Mouse (Mus musculus) lung, embryonic 14.5 days (tissue): ENCODE measurements around the gene Fgfr2. TPM values are rescaled to one million over a fixed set of nuclear protein-coding genes. Genes with fewer than 3 reads are reported as not detected.
A peak's percentile ranks its signal among the peaks of the same experiment; 100 is the strongest.

Experiments
- ATAC-seq: fragments of 200-750 bp; cut with Nextera tagmentation; 2 replicates; pipeline ENCODE4 v1.8.0; 2017; ENCODE audit warnings: mild to moderate bottlenecking, moderate TSS enrichment, moderate library complexity; ENCODE audit not compliant: insufficient read depth
- DNase-seq: peaks from one replicate; pipeline ENCODE4 v3.0.0-alpha.2; 2015
- H3K27ac ChIP-seq: fragments of 300-500 bp; sonication (generic); 2 replicates; pipeline ENCODE4 v1.5.1; 2014; ENCODE audit warnings: low read depth, mild to moderate bottlenecking, moderate library complexity
- H3K27me3 ChIP-seq: fragments of 300-500 bp; sonication (generic); 2 replicates; pipeline ENCODE4 v1.6.1; 2014; ENCODE audit warnings: low read length, control low read depth; ENCODE audit not compliant: insufficient read depth
- H3K36me3 ChIP-seq: fragments of 300-500 bp; sonication (generic); 2 replicates; pipeline ENCODE4 v1.6.1; 2014; ENCODE audit warnings: control low read depth; ENCODE audit not compliant: insufficient read depth
- H3K4me1 ChIP-seq: fragments of 300-500 bp; sonication (generic); 2 replicates; pipeline ENCODE4 v1.6.1; 2014; ENCODE audit warnings: antibody characterized with exemption, control low read depth; ENCODE audit not compliant: insufficient read depth
- H3K4me2 ChIP-seq: fragments of 300-500 bp; sonication (generic); 2 replicates; pipeline ENCODE4 v1.6.1; 2014; ENCODE audit warnings: mild to moderate bottlenecking
- H3K4me3 ChIP-seq: fragments of 300-500 bp; sonication (generic); 2 replicates; pipeline ENCODE4 v1.5.1; 2014; ENCODE audit warnings: low read depth, low read length
- H3K9ac ChIP-seq: fragments of 300-500 bp; sonication (generic); 2 replicates; pipeline ENCODE4 v1.6.1; 2014
- H3K9me3 ChIP-seq: fragments of 300-500 bp; sonication (generic); 2 replicates; pipeline ENCODE4 v1.6.1; 2016; ENCODE audit warnings: low read depth, low read length, control low read depth
- CTCF ChIP-seq: IDR thresholded peaks from 2 replicates; pipeline ENCODE4 v1.5.1; 2016; ENCODE audit warnings: antibody characterized with exemption, low read depth
- WGBS: fragments of 180-500 bp; shearing (Covaris S2); extraction: QIAGEN DNeasy Blood & Tissue Kit; methylation state at CpG from one replicate; pipeline ENCODE4 v1.1.7; 2014; 5-methylcytosine and 5-hydroxymethylcytosine counted together
- polyA plus RNA-seq: library from polyadenylated mRNA; unstranded; fragments of >200 nt; fragmentation: Nextera tagmentation; extraction: Ambion mirVana; gene quantifications from 2 replicates; pipeline ENCODE4 v1.2.1, GENCODE M21; 2014

The Fgfr2 gene
- polyA plus RNA-seq, 1 experiment from 2014 or later = 179 TPM

DNA sequence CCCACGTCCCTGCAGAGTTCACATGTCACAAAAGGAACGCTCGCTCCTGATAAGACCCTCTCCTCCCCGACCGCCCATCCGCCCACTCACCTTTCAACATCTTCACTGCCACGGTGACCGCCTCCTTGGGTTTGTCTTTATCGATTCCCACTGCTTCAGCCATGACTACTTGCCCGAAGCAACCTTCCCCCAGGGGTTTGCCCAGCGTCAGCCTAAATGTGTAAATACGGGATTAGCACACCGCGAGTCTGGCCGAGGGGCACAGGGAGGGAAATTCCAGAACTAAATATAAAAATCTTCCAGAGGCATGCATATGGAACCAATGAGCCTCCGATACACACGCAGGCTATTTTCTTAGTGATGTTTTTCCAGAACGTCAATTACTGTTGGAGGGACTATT lies 2940.6 kb downstream of the Fgfr2 start:
- ATAC-seq (no peak), DNase-seq (no peak)
- Histone ChIP-seq H3K4me2 (peak overlapping the region; percentile 16; the same call in 1 of the 2 replicates), H3K4me3 (no peak overlapping the region), H3K36me3 (peaks cover 90% of the 10 kb centered on the region), H3K9ac (no peak overlapping the region), H3K9me3 (no peaks in the 10 kb centered on the region), H3K4me1 (no peaks in the 10 kb centered on the region), H3K27me3 (no peaks in the 10 kb centered on the region), H3K27ac (no peak overlapping the region)
- 24% methylated on average over 18 of the region's 18 CpGs for WGBS
- no peak for TF ChIP-seq CTCF

DNA sequence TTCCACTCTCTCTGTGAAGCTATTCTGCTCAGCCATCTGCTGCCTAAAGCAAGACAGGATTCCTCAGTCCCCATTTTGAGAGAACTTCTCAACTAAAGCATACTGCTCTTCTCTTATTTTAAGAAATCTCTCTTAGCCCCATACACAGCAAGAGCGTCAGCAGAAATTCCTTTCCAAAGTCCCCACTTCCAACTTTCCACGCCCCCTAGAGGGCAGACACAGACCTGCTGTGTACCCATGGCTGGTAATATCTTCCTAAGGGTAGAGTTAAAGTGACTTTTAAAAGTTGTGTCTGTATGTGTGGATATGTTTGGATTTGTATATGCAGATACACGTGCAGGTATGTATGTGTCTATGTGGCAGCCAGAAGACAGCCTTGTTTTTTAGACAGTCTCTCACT lies 2944.2 kb downstream of the Fgfr2 start:
- Histone ChIP-seq H3K4me3 (no peak overlapping the region), H3K9ac (no peak overlapping the region), H3K27me3 (no peaks in the 10 kb centered on the region), H3K4me2 (no peak overlapping the region), H3K4me1 (peaks cover 17% of the 10 kb centered on the region), H3K9me3 (no peaks in the 10 kb centered on the region), H3K27ac (no peak overlapping the region), H3K36me3 (peaks cover 82% of the 10 kb centered on the region)
- DNase-seq (peak; percentile 68), ATAC-seq (no peak)
- peak; percentile 52 for TF ChIP-seq CTCF
- 61% methylated on average over 3 of the region's 3 CpGs for WGBS

- 65% methylated on average over 5 of the region's 5 CpGs for WGBS
- DNase-seq (no peak), ATAC-seq (no peak)
- no peak overlapping the region; the same call in 1 of the 2 replicates for H3K27ac ChIP-seq
- H3K9ac ChIP-seq = no peak overlapping the region
- TF ChIP-seq CTCF = no peak
- no peak overlapping the region for H3K4me2 ChIP-seq
- no peak overlapping the region for H3K4me3 ChIP-seq
- no peaks in the 10 kb centered on the region for H3K9me3 ChIP-seq
- peaks cover 85% of the 10 kb centered on the region for H3K36me3 ChIP-seq
- no peaks in the 10 kb centered on the region for H3K27me3 ChIP-seq
- H3K4me1 ChIP-seq = peaks cover 26% of the 10 kb centered on the region
These were observed 2946.1 kb downstream of the Fgfr2 start for GRCm38 (mm10) chr7:130177009-130177408.

GRCm38 (mm10) chr7:130174525-130174924 lies 2948.6 kb downstream of the Fgfr2 start:
- Histone ChIP-seq H3K36me3 (peaks cover 87% of the 10 kb centered on the region), H3K4me2 (peak overlapping the region; percentile 0; the same call in 1 of the 2 replicates), H3K9me3 (no peaks in the 10 kb centered on the region), H3K9ac (no peak overlapping the region), H3K4me1 (peaks cover 34% of the 10 kb centered on the region), H3K27me3 (no peaks in the 10 kb centered on the region), H3K4me3 (no peak overlapping the region), H3K27ac (peak overlapping the region; percentile 80)
- ATAC-seq (peak; percentile 47), DNase-seq (peak; percentile 80)
- WGBS = 23% methylated on average over 7 of the region's 7 CpGs
- TF ChIP-seq CTCF = peak; percentile 42; the same call in 1 of the 2 replicates

DNA sequence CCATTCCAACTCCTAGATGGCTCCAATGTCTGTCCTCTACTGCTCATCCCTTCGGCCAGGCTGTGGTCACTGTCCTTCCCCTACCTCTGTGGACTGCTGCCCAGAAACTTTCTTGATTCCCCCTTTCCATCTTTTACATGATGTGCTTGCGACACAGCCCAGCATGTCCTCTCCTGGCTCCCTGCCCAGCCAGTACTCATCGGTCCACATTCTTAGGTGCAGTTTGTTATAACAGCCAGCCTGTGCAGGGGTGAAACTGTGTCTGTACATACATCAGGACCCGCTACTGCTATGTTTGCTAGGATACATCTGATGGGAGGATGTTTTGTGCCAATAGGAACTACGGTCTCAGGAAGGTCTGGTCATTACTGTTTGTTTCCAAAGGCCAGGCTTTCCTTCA lies 2949.2 kb downstream of the Fgfr2 start:
- no peaks in the 10 kb centered on the region for H3K9me3 ChIP-seq
- H3K4me1 ChIP-seq = peaks cover 35% of the 10 kb centered on the region
- H3K4me2 ChIP-seq = 0 out of 2 replicates have a peak overlapping the region, but pooled peaks have one; percentile 0
- no peak overlapping the region for H3K4me3 ChIP-seq
- TF ChIP-seq CTCF = 0 out of 2 replicates have a peak, but pooled peaks have one; percentile 1
- peak overlapping the region; percentile 80 for H3K27ac ChIP-seq
- 29% methylated on average over 5 of the region's 5 CpGs for WGBS
- peaks cover 89% of the 10 kb centered on the region for H3K36me3 ChIP-seq
- ATAC-seq = peak; percentile 76
- no peak overlapping the region for H3K9ac ChIP-seq
- DNase-seq = peak; percentile 91
- H3K27me3 ChIP-seq = no peaks in the 10 kb centered on the region

DNA sequence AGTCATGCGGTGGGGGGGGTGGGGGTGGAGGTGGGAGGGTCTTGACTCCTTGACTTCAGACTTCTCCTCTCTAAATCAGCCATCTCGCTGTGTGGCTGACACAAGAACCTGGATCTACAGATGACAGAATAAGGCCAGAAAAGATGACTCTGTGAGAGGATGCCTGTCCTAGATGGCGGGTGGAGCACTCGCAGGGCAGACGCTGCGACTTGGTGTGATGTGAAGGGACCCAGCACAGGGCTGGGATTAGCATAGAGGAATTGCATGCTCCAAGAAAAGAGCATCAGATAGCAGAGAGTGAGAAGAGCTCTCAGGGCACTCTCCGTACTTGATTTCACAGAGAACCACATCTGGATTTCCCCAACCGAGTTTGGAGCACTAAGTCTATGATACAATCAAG lies 2953.0 kb downstream of the Fgfr2 start:
- H3K27me3 ChIP-seq = no peaks in the 10 kb centered on the region
- no peak overlapping the region for H3K9ac ChIP-seq
- H3K36me3 ChIP-seq = peaks cover 78% of the 10 kb centered on the region
- WGBS = 31% methylated on average over 8 of the region's 8 CpGs
- peak overlapping the region; percentile 66; the same call in 1 of the 2 replicates for H3K27ac ChIP-seq
- no peaks in the 10 kb centered on the region for H3K9me3 ChIP-seq
- H3K4me1 ChIP-seq = peaks cover 56% of the 10 kb centered on the region
- no peak overlapping the region for H3K4me3 ChIP-seq
- peak; percentile 76 for DNase-seq
- H3K4me2 ChIP-seq = no peak overlapping the region
- no peak for TF ChIP-seq CTCF
- peak; percentile 55 for ATAC-seq

- H3K36me3 ChIP-seq = peaks cover 76% of the 10 kb centered on the region
- ATAC-seq = no peak
- 68% methylated on average over 12 of the region's 12 CpGs for WGBS
- H3K27me3 ChIP-seq = no peaks in the 10 kb centered on the region
- H3K4me3 ChIP-seq = no peak overlapping the region
- TF ChIP-seq CTCF = no peak
- H3K9me3 ChIP-seq = no peaks in the 10 kb centered on the region
- no peak overlapping the region for H3K4me2 ChIP-seq
- no peak for DNase-seq
- peak overlapping the region; percentile 50 for H3K27ac ChIP-seq
- H3K4me1 ChIP-seq = peaks cover 45% of the 10 kb centered on the region
- H3K9ac ChIP-seq = no peak overlapping the region
These were observed 2954.9 kb downstream of the Fgfr2 start for GRCm38 (mm10) chr7:130168296-130168695.
